ENCODE assay signal across 7 mouse cellular contexts in the genomic region with DNA sequence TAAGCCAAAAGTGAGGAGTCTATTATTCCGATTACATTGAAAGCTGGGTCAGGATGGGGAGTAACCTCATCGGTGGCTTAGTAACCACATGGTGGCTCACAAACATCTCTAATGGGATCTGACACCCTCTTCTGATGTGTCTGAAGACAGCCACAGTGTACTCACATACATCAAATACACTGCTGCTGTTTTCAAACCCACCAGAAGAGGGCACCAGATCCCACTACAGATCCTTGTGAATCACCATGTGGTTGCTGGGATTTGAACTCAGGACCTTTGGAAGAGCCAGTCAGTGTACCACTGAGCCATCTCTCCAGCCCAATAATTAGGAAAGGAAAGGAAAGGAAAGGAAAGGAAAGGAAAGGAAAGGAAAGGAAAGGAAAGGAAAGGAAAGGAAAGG. TPM values are rescaled to one million over a fixed set of nuclear protein-coding genes. Genes with fewer than 3 reads are reported as not detected.
DNase-seq lines count a peak whose midpoint lies in the region; ATAC-seq and TF ChIP-seq lines count a peak whose summit lies in the region.

No protein-coding gene starts in this region.

- TF ChIP-seq CTCF in kidney, adult 2 months (conservative IDR thresholded peaks at IDR 0.05; ENCODE audit: insufficient read depth, insufficient read length, low read depth, low read length), result 0 out of 2 replicates have a peak, but pooled peaks have one; percentile 9

- no peak for TF ChIP-seq POLR2A in kidney, adult 2 months (IDR thresholded peaks at IDR 0.05; ENCODE audit: low read depth, low read length)

- H3K36me3 ChIP-seq in kidney, adult 2 months (ENCODE audit: control insufficient read depth, insufficient read depth, low read length), result no peaks in the 10 kb centered on the region
- no peaks in the 10 kb centered on the region for H3K36me3 ChIP-seq in kidney, embryonic 15.5 days

- peak; percentile 36 for DNase-seq in kidney, adult 2 months
- peak; percentile 47 to 57 for DNase-seq in CD8-positive naive resting alpha-beta T cell, adult 2 months (ENCODE audit: low read depth in 2 of 2, low spot score in 2 of 2)
- peak; percentile 14 for DNase-seq in adrenal gland, adult 2 months
- DNase-seq in lung, postnatal 36 days, result peak; percentile 77
- peak; percentile 65 for DNase-seq in thymus, postnatal 4 days
- no peak for DNase-seq in embryo, embryonic 11 days

- no peaks in the 10 kb centered on the region for H3K9me3 ChIP-seq in kidney, embryonic 15.5 days (replicated peaks)

- H3K4me3 ChIP-seq in kidney, adult 2 months (ENCODE audit: insufficient read depth, low read depth, low read length), result no peak overlapping the region
- no peak overlapping the region for H3K4me3 ChIP-seq in kidney, embryonic 15.5 days (replicated peaks)

- H3K9ac ChIP-seq in kidney, embryonic 15.5 days, result no peak overlapping the region

- H3K27me3 ChIP-seq in kidney, adult 2 months (replicated peaks; ENCODE audit: control insufficient read depth, insufficient read depth, low read length), result no peaks in the 10 kb centered on the region
- no peaks in the 10 kb centered on the region for H3K27me3 ChIP-seq in kidney, embryonic 15.5 days

- no peak overlapping the region for H3K4me2 ChIP-seq in kidney, embryonic 15.5 days

- peaks cover 5% of the 10 kb centered on the region; the same call in 1 of the 2 replicates for H3K4me1 ChIP-seq in kidney, adult 2 months (ENCODE audit: control insufficient read depth, insufficient read depth, low read length)
- H3K4me1 ChIP-seq in kidney, embryonic 15.5 days, result peaks cover 6% of the 10 kb centered on the region; the same call in 1 of the 2 replicates

- 56% methylated on average over 2 of the region's 2 CpGs for WGBS in kidney, adult 2 months
- WGBS in kidney, embryonic 15.5 days, result 85% methylated on average over 2 of the region's 2 CpGs

- ATAC-seq in kidney, embryonic 15.5 days (replicated peaks; ENCODE audit: low FRiP score), result no peak

- no peak overlapping the region for H3K27ac ChIP-seq in kidney, adult 2 months (ENCODE audit: insufficient read depth, low read depth, low read length)
- H3K27ac ChIP-seq in kidney, embryonic 15.5 days, result no peak overlapping the region

RNA-seq across cellular contexts. Expression of gene Atrx, which starts 7.8 kb away (rescaled TPM):
- polyA plus RNA-seq in kidney, adult 2 months (2012; rRNA removed), result 15.1 and 17.1 TPM in 2 replicates
- polyA plus RNA-seq in kidney, embryonic 15.5 days (2015; fragmentation: Nextera tagmentation; extraction: Ambion mirVana), result 207 and 209 TPM in 2 replicates
- 100 to 1,000 TPM in 1 of 2 experiments, 10 to 100 TPM in 1; 78.0 to 110 TPM for total RNA-seq in adrenal gland, adult 2 months (2021)
- 23.3 and 27.0 TPM in 2 replicates for polyA plus RNA-seq in adrenal gland, adult 2 months (2012; rRNA removed)
